Mouse (Mus musculus) small intestine, adult 2 months (tissue): ENCODE data around the gene Gm36079. TPM values are rescaled to one million over a fixed set of nuclear protein-coding genes. Genes with fewer than 3 reads are reported as not detected.
"Not testable (repeated sequence)": the region's sequence is repeated elsewhere in the genome, so short reads cannot be mapped to it uniquely, and the experiment has no call there.

Experiments
- H3K27ac ChIP-seq: fragments of 200-500 bp; 2 replicates; pipeline ENCODE4 v1.5.1; 2012; ENCODE audit warnings: low read depth, low read length, control low read depth, inconsistent platforms; ENCODE audit not compliant: insufficient read depth
- H3K27me3 ChIP-seq: fragments of 200-500 bp; 2 replicates; pipeline ENCODE4 v1.6.1; 2012; ENCODE audit warnings: mild to moderate bottlenecking, moderate library complexity, low read length, inconsistent platforms; ENCODE audit not compliant: control insufficient read depth, insufficient read depth
- H3K36me3 ChIP-seq: fragments of 200-500 bp; 2 replicates; pipeline ENCODE4 v1.6.1; 2012; ENCODE audit warnings: mild to moderate bottlenecking, low read length, control low read depth, inconsistent platforms; ENCODE audit not compliant: control insufficient read depth, insufficient read depth
- H3K4me1 ChIP-seq: fragments of 200-500 bp; 2 replicates; pipeline ENCODE4 v1.6.1; 2012; ENCODE audit warnings: low read length, inconsistent platforms, mixed read lengths; ENCODE audit not compliant: control insufficient read depth, insufficient read depth, insufficient read length
- H3K4me3 ChIP-seq: fragments of 200-500 bp; 2 replicates; pipeline ENCODE4 v1.5.1; 2012; ENCODE audit warnings: low read depth, mild to moderate bottlenecking, control low read depth, inconsistent platforms, low read length, moderate library complexity
- WGBS: fragments of 180-500 bp; shearing (Covaris S2); methylation state at CpG from one replicate; pipeline ENCODE4 v1.1.7; 2018; 5-methylcytosine and 5-hydroxymethylcytosine counted together
- polyA plus RNA-seq: library from polyadenylated mRNA; depleted of rRNA; stranded (reverse); fragments of >200 nt; gene quantifications from 2 replicates; pipeline ENCODE4 v1.2.3, GENCODE M21; 2012

The Gm36079 gene
- polyA plus RNA-seq, 1 experiment = not detected

DNA sequence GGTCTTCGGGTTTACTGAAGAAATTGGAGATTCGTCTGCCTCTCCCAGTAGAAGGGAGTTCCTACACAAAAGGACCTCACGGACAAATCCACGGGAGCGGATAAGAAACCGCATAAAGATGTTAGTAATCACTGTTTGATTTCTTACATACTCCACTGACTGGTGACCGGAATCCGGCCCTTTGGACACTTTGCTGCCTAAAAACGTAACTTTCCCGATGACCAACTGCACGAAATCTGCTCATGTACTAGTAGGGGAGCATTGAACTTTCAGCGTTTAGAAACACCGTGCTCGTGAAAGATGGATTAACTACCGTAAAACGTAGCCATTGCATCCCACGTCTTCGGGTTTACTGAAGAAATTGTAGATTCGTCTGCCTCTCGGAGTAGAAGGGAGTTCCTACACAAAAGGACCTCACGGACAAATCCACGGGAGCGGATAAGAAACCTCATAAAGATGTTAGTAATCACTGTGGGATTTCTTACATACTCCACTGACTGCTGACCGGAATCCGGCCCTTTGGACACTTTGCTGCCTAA is 9.8 kb upstream of the Gm36079 start:
- not testable (repeated sequence) for H3K27ac ChIP-seq, H3K4me1 ChIP-seq, H3K27me3 ChIP-seq, H3K36me3 ChIP-seq, H3K4me3 ChIP-seq
- 5% methylated on average over 23 of the region's 25 CpGs for WGBS

DNA sequence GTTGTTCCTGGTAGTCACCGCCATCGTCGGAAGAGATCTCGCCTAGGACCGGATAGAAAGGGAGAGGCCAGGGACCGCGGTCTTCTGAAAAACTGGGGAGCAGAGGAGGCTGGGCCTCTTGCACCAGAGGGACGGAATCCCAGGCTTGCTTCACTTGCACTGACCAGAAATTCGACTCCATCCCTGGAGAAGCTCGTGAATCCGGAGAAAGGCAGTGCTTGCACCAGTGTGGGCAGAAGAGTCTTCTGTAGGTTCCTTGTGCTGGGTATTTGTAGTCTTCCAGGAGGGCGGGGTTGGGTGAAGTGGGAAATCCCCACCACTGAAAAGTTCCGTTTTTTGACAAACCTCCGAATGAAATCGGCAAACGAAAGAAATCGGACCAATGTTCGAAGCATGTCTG is 8.3 kb upstream of the Gm36079 start:
- not testable (repeated sequence) for H3K4me3 ChIP-seq, H3K27me3 ChIP-seq, H3K4me1 ChIP-seq, H3K27ac ChIP-seq, H3K36me3 ChIP-seq
- WGBS = 5% methylated on average over 11 of the region's 18 CpGs

DNA sequence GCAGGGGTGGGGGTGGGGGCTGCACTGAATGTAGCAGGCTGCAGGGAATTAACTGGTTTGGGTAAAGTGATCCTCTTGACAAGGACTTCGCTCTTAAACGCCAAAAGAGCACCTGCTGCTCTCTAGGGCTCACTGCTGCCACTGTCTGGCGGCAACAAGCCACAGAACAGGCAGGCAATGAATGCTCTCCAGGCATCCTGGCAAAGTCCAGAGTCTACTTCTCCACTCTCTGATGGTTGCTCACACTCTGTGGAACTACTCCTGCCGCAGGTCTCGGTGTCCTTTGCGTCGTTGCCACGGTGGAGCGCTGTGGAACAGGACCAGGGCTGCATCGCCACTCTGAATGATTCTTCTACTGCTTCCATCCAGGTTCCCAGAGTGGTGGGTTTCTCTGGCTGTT is 7.8 kb upstream of the Gm36079 start:
- not testable (repeated sequence) for H3K4me1 ChIP-seq, H3K27me3 ChIP-seq, H3K4me3 ChIP-seq, H3K27ac ChIP-seq, H3K36me3 ChIP-seq
- 2% methylated on average over 3 of the region's 10 CpGs for WGBS

DNA sequence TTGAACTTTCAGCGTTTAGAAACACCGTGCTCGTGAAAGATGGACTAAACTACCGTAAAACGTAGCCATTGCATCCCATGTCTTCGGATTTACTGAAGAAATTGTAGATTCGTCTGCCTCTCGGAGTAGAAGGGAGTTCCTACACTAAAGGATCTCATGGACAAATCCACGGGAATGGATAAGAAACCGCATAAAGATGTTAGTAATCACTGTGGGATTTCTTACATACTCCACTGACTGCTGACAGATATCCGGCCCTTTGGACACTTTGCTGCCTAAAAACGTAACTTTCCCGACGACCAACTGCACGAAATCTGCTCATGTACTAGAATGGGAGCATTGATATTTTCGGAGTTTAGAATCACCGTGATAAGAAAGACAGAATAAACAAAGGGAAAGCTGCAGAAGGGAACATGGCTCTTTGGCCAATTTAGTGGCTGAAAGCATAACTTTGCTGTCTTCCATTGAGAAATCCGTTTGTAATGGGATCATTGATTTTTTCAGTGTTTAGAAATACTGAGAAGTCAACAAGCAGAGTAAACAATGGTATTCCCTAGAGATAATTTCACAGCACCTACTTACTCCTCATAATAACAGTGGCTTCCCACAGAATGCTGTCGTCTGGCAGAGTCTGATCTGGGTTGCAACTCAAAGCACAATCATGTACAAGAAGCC is 6.8 kb upstream of the Gm36079 start:
- not testable (repeated sequence) for H3K36me3 ChIP-seq, H3K27me3 ChIP-seq, H3K27ac ChIP-seq, H3K4me1 ChIP-seq, H3K4me3 ChIP-seq
- WGBS = 4% methylated on average over 19 of the region's 19 CpGs

DNA sequence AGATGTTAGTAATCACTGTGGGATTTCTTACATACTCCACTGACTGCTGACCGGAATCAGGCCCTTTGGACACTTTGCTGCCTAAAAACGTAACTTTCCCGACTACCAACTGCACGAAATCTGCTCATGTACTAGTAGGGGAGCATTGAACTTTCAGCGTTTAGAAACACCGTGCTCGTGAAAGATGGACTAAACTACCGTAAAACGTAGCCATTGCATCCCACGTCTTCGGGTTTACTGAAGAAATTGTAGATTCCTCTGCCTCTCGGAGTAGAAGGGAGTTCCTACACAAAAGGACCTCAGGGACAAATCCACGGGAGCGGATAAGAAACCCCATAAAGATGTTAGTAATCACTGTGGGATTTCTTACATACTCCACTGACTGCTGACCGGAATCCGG is 4.9 kb upstream of the Gm36079 start:
- H3K4me3 ChIP-seq, H3K27me3 ChIP-seq, H3K27ac ChIP-seq, H3K36me3 ChIP-seq, H3K4me1 ChIP-seq: not testable (repeated sequence)
- WGBS = 6% methylated on average over 16 of the region's 16 CpGs

DNA sequence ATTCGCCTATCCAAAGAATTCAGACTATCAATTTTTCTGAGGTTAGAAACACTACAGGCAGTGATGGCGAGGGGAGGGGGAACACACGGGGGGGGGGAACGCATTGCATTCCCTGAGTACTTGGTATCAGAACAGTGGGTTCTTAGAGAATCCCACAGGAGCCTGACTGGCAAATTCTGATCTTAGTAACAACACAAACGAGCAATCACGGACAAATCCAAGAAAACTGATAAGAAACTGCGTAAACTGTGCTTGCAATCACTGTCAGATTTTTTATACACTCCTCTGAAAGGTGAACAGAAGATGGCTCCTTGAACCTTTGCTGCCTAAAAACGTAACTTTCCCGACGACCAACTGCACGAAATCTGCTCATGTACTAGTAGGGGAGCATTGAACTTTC is 557 bp upstream of the Gm36079 start:
- WGBS = 7% methylated on average over 11 of the region's 11 CpGs
- H3K27ac ChIP-seq, H3K27me3 ChIP-seq, H3K36me3 ChIP-seq, H3K4me1 ChIP-seq, H3K4me3 ChIP-seq: not testable (repeated sequence)

DNA sequence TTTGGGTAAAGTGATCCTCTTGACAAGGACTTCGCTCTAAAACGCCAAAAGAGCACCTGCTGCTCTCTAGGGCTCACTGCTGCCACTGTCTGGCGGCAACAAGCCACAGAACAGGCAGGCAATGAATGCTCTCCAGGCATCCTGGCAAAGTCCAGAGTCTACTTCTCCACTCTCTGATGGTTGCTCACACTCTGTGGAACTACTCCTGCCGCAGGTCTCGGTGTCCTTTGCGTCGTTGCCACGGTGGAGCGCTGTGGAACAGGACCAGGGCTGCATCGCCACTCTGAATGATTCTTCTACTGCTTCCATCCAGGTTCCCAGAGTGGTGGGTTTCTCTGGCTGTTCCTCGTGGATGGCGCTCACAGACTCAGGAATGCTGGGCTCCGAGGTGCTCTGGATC is 438 bp downstream of the Gm36079 start:
- H3K4me3 ChIP-seq, H3K27me3 ChIP-seq, H3K4me1 ChIP-seq, H3K27ac ChIP-seq, H3K36me3 ChIP-seq: not testable (repeated sequence)
- 8% methylated on average over 3 of the region's 13 CpGs for WGBS

DNA sequence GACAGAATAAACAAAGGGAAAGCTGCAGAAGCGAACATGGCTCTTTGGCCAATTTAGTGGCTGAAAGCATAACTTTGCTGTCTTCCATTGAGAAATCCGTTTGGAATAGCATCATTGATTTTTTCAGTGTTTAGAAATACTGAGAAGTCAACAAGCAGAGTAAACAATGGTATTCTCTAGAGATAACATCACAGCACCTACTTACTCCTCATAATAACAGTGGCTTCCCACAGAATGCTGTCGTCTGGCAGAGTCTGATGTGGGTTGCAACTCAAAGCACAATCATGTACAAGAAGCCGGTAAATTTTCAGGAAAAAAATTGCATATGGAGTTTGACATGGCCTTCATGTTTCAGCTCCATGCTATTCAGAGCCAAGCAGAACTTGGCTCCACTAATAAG is 1.2 kb downstream of the Gm36079 start:
- H3K4me3 ChIP-seq, H3K4me1 ChIP-seq, H3K27me3 ChIP-seq, H3K27ac ChIP-seq, H3K36me3 ChIP-seq: not testable (repeated sequence)
- 8% methylated on average over 4 of the region's 4 CpGs for WGBS

DNA sequence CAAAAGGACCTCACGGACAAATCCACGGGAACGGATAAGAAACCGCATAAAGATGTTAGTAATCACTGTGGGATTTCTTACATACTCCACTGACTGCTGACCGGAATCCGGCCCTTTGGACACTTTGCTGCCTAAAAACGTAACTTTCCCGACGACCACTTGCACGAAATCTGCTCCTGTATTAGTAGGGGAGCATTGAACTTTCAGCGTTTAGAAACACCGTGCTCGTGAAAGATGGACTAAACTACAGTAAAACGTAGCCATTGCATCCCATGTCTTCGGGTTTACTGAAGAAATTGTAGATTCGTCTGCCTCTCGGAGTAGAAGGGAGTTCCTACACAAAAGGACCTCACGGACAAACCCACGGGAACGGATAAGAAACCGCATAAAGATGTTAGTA is 1.8 kb downstream of the Gm36079 start:
- H3K27me3 ChIP-seq, H3K4me1 ChIP-seq, H3K4me3 ChIP-seq, H3K27ac ChIP-seq, H3K36me3 ChIP-seq: not testable (repeated sequence)
- WGBS = 7% methylated on average over 21 of the region's 21 CpGs

DNA sequence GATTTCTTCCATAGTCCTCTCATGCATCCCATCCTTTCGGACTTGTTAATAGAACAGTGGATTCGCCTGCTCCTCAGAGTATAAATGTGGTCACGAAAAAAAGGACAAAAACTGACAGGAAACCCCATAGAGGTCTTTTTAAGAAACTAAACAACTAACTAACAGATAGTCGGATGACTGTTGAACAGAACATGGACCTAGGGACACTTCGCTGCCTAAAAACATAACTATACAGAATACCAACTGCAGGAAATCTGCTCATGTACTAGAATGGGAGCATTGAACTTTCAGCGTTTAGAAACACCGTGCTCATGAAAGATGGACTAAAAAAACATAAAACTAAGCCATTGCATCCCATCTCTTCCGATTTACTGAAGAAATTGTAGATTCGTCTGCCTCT is 2.2 kb downstream of the Gm36079 start:
- WGBS = 16% methylated on average over 9 of the region's 9 CpGs
- not testable (repeated sequence) for H3K27me3 ChIP-seq

DNA sequence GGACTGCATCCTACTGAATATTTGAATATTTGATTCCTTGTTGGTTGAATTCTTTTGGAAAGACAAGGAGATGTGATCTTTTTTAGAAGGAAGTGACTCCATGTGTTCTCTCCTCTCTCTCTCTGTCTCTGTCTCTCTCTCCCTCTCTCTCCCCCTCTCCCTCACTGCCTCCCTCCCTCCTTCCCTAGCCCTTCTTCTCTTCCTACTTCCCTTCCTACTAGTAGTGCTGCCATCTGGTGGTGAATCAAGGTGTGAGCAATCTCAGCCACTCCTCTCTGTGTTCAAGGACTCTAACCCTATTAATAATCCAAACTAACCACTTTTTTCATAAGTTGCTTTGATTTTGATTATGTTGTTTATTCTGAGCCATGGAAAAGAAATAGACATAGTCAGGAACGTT is 5.3 kb downstream of the Gm36079 start:
- H3K27ac ChIP-seq, H3K4me3 ChIP-seq, H3K27me3 ChIP-seq, H3K4me1 ChIP-seq, H3K36me3 ChIP-seq: not testable (repeated sequence)
- no CpG with 5 or more reads among the region's 1 CpGs for WGBS

More for the DNA sequence above, 2.2 kb downstream of the Gm36079 start:
- H3K27ac ChIP-seq, H3K4me1 ChIP-seq, H3K4me3 ChIP-seq, H3K36me3 ChIP-seq: not testable (repeated sequence)

DNA sequence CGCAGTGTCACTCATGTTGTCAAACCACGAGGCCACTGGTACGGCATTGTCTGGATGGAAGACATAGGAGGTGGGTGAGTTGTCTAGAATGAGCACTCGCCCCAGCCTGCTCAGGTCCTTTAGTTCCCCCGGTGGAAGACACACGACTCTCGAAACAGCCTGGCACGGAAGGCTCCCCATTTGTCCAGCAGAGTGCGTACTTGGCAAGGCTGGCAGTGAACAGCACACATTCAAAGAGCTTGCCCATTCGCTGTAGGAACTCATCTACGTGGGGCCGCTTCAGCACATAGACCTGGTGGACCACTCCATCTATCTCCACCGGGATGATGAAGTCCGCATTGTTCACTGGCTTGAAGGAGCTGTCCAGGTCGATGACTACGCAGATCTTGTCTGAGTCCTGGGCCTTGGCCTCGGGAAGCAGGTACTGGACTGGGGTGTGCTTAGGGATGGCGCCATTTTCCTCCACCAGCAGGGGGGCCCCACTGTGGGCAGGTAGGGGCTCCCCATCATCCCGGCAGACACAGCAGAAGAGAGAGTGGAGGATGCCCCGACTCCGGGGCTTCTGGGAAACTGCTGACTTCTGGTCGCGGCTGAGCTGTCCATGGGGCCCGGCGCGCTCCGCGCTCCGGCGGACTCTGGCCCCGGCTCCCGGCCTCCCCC is 11.3 kb downstream of the Gm36079 start:
- H3K36me3 ChIP-seq, H3K4me3 ChIP-seq, H3K4me1 ChIP-seq, H3K27ac ChIP-seq, H3K27me3 ChIP-seq: not testable (repeated sequence)
- 7% methylated on average over 8 of the region's 32 CpGs for WGBS
